In the genomic region with DNA sequence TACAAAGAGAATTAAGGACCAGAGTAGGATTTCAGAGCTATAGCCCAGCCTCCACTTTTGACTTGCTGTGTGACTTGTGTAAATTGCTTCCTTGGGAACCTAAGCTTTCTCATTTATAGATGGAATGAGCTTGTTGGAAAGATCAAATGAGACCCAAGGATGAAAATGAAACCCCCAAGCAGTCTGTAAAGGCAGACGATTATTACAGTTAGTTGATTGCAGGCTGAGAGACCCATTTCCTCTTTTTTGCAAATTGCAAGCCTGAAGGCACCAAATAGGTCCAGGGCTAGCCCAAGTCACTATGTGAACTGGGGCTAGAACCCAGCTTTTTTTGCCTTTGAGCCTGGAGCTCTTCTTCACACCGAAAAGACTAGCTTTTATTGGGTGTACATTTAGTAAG, we compare ENCODE assay signal across 8 mouse cellular contexts. TPM values are rescaled to one million over a fixed set of nuclear protein-coding genes. Genes with fewer than 3 reads are reported as not detected.
DNase-seq lines count a peak whose midpoint lies in the region; ATAC-seq and TF ChIP-seq lines count a peak whose summit lies in the region.

No protein-coding gene starts in this region.

- TF ChIP-seq POLR2A in olfactory bulb, adult 2 months (IDR thresholded peaks at IDR 0.05; ENCODE audit: insufficient read depth, low read depth, low read length) = no peak

- 27% methylated on average over 2 of the region's 2 CpGs for WGBS in lung, embryonic 16.5 days
- 51% methylated on average over 2 of the region's 2 CpGs for WGBS in forebrain, embryonic 12.5 days
- 25% methylated on average over 2 of the region's 2 CpGs for WGBS in limb, embryonic 15.5 days
- WGBS in olfactory bulb, adult 2 months = 31% methylated on average over 2 of the region's 2 CpGs

- no peak for DNase-seq in lung, postnatal 14 days
- DNase-seq in cerebellum, postnatal 25 days = no peak
- no peak for DNase-seq in layer of hippocampus, adult 9-10 months (ENCODE audit: low spot score)
- no peak for DNase-seq in right cerebral cortex, postnatal 25 days

- peak overlapping the region; percentile 56 for H3K9ac ChIP-seq in lung, embryonic 16.5 days (ENCODE audit: low read length)
- 0 out of 2 replicates have a peak overlapping the region, but pooled peaks have one; percentile 9 for H3K9ac ChIP-seq in forebrain, embryonic 12.5 days
- no peak overlapping the region for H3K9ac ChIP-seq in limb, embryonic 15.5 days

- no peaks in the 10 kb centered on the region for H3K27me3 ChIP-seq in lung, embryonic 16.5 days (ENCODE audit: control insufficient read depth, insufficient read depth, low read depth, low read length)
- no peaks in the 10 kb centered on the region for H3K27me3 ChIP-seq in forebrain, embryonic 12.5 days
- H3K27me3 ChIP-seq in limb, embryonic 15.5 days = no peaks in the 10 kb centered on the region

- no peak for TF ChIP-seq CTCF in olfactory bulb, adult 2 months (IDR thresholded peaks at IDR 0.05; ENCODE audit: insufficient read depth, low read depth, low read length)

- ATAC-seq in lung, embryonic 16.5 days (ENCODE audit: low read depth) = no peak
- no peak for ATAC-seq in forebrain, embryonic 12.5 days (ENCODE audit: low FRiP score)
- ATAC-seq in limb, embryonic 15.5 days (ENCODE audit: insufficient number of reproducible peaks, low FRiP score, low TSS enrichment, low read depth) = no peak

- no peaks in the 10 kb centered on the region for H3K9me3 ChIP-seq in lung, embryonic 16.5 days (ENCODE audit: control insufficient read depth, low read length)
- no peaks in the 10 kb centered on the region for H3K9me3 ChIP-seq in forebrain, embryonic 12.5 days
- no peaks in the 10 kb centered on the region for H3K9me3 ChIP-seq in limb, embryonic 15.5 days

- H3K4me3 ChIP-seq in lung, embryonic 16.5 days (ENCODE audit: low read length) = peak overlapping the region; percentile 70
- H3K4me3 ChIP-seq in forebrain, embryonic 12.5 days (replicated peaks) = peak overlapping the region; percentile 59; the same call in 1 of the 2 replicates
- peak overlapping the region; percentile 74 for H3K4me3 ChIP-seq in limb, embryonic 15.5 days
- no peak overlapping the region for H3K4me3 ChIP-seq in olfactory bulb, adult 2 months (ENCODE audit: insufficient read depth, low read depth, low read length)

- H3K4me2 ChIP-seq in lung, embryonic 16.5 days (ENCODE audit: low read depth, low read length) = peak overlapping the region; percentile 55
- peak overlapping the region; percentile 59 for H3K4me2 ChIP-seq in forebrain, embryonic 12.5 days
- peak overlapping the region; percentile 56 for H3K4me2 ChIP-seq in limb, embryonic 15.5 days

- H3K27ac ChIP-seq in lung, embryonic 16.5 days (ENCODE audit: low read length) = no peak overlapping the region
- 0 out of 2 replicates have a peak overlapping the region, but pooled peaks have one; percentile 37 for H3K27ac ChIP-seq in forebrain, embryonic 12.5 days
- peak overlapping the region; percentile 74 for H3K27ac ChIP-seq in limb, embryonic 15.5 days
- peak overlapping the region; percentile 46; the same call in 1 of the 2 replicates for H3K27ac ChIP-seq in olfactory bulb, adult 2 months (ENCODE audit: insufficient read depth, low read depth, low read length)

- H3K4me1 ChIP-seq in lung, embryonic 16.5 days (replicated peaks; ENCODE audit: control insufficient read depth, insufficient read depth, low read length) = peaks cover 8% of the 10 kb centered on the region
- no peaks in the 10 kb centered on the region for H3K4me1 ChIP-seq in forebrain, embryonic 12.5 days
- H3K4me1 ChIP-seq in limb, embryonic 15.5 days = peaks cover 4% of the 10 kb centered on the region; the same call in 1 of the 2 replicates
- H3K4me1 ChIP-seq in olfactory bulb, adult 2 months (ENCODE audit: control insufficient read depth, insufficient read depth, low read length) = peaks cover 24% of the 10 kb centered on the region

- no peaks in the 10 kb centered on the region for H3K36me3 ChIP-seq in lung, embryonic 16.5 days (ENCODE audit: control insufficient read depth, insufficient read depth, low read length)
- H3K36me3 ChIP-seq in forebrain, embryonic 12.5 days (replicated peaks) = no peaks in the 10 kb centered on the region
- no peaks in the 10 kb centered on the region for H3K36me3 ChIP-seq in limb, embryonic 15.5 days

RNA-seq across cellular contexts. Expression of gene Stard10, which starts 5.8 kb away (rescaled TPM):
- 43.0 and 46.5 TPM in 2 replicates for polyA plus RNA-seq in lung, embryonic 16.5 days (2015; fragmentation: Nextera tagmentation; extraction: Ambion mirVana)
- 5.8 and 6.2 TPM in 2 replicates for polyA plus RNA-seq in forebrain, embryonic 12.5 days (2016; fragmentation: Nextera tagmentation; extraction: Ambion mirVana)
- 27.7 and 30.0 TPM in 2 replicates for polyA plus RNA-seq in limb, embryonic 15.5 days (2015; fragmentation: Nextera tagmentation; extraction: Ambion mirVana)
- not detected in 2 replicates for polyA plus RNA-seq in olfactory bulb, adult 2 months (2012; ENCODE audit: insufficient read depth, insufficient read length, low replicate concordance, missing spikeins)

RNA-seq across cellular contexts. Expression of gene Atg16l2, which starts 9.0 kb away (rescaled TPM):
- 19.6 and 22.6 TPM in 2 replicates for polyA plus RNA-seq in lung, embryonic 16.5 days (2015; fragmentation: Nextera tagmentation; extraction: Ambion mirVana)
- polyA plus RNA-seq in forebrain, embryonic 12.5 days (2016; fragmentation: Nextera tagmentation; extraction: Ambion mirVana) = 18.8 and 21.8 TPM in 2 replicates
- polyA plus RNA-seq in limb, embryonic 15.5 days (2015; fragmentation: Nextera tagmentation; extraction: Ambion mirVana) = 17.1 and 19.4 TPM in 2 replicates
- not detected in 2 replicates for polyA plus RNA-seq in olfactory bulb, adult 2 months (2012; ENCODE audit: insufficient read depth, insufficient read length, low replicate concordance, missing spikeins)

RNA-seq across cellular contexts. Expression of gene Arap1, which starts 36.8 kb away (rescaled TPM):
- polyA plus RNA-seq in lung, embryonic 16.5 days (2015; fragmentation: Nextera tagmentation; extraction: Ambion mirVana) = 115 and 118 TPM in 2 replicates
- 11.9 and 13.4 TPM in 2 replicates for polyA plus RNA-seq in forebrain, embryonic 12.5 days (2016; fragmentation: Nextera tagmentation; extraction: Ambion mirVana)
- polyA plus RNA-seq in limb, embryonic 15.5 days (2015; fragmentation: Nextera tagmentation; extraction: Ambion mirVana) = 85.0 and 85.6 TPM in 2 replicates
- polyA plus RNA-seq in olfactory bulb, adult 2 months (2012; ENCODE audit: insufficient read depth, insufficient read length, low replicate concordance, missing spikeins) = not detected in 2 replicates
